Mouse (Mus musculus) liver, embryonic 14.5 days (tissue): ENCODE measurements around the gene Tenm2.

Source experiments
- CTCF ChIP-seq: IDR thresholded peaks from 2 replicates; pipeline ENCODE4 v1.5.1; 2016; ENCODE audit warnings: antibody characterized with exemption, low read depth, control low read depth
- EP300 ChIP-seq: IDR thresholded peaks from 2 replicates; pipeline ENCODE4 v1.6.1; 2016; ENCODE audit warnings: antibody characterized with exemption, low read depth

DNA sequence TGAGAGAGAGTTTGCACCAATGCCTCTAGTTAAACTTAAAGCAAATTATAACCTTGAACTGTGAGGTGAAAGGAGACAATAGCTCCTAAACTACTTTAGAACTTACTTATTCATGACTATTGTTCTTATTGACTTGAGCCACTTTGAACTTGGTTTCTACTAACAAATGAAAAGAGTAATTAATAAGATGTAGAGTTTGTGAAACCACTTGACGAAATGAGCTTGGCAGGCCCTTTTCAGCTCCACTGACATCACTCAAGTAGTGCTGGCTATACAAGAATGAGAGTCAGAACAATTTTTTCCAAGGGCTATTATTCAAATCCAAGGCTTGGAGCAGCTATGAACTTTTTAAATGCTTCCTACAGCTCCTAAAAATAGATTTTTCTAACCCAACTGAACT lies 643.3 kb downstream of the Tenm2 start:
- TF ChIP-seq CTCF (no peak), EP300 (no peak)
